Mouse (Mus musculus): Measurements from ENCODE around the gene Ereg.

Gene Ereg

DNA sequence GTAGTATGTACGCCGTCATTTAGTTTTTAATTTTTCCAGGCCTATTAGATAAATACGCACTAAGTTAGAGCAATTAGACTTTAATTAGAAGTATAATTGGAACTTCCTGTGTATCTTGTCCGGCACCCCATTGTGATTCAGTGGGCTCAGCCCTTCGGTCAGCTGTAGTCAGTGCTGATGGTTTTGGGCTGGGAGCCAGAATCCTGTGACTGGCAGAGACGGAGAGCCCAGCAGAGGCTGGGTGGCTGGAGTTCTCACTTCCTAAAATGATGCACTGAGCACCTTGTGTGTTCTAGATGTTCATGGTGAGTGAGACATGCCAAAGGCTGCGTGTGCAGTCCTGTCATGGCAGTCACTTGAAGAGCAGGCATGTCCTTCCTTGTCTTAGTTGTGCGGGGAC lies 36.6 kb downstream of the Ereg start:
- no peak for DNase-seq (ENCODE audit: low spot score in 2 of 2)

DNA sequence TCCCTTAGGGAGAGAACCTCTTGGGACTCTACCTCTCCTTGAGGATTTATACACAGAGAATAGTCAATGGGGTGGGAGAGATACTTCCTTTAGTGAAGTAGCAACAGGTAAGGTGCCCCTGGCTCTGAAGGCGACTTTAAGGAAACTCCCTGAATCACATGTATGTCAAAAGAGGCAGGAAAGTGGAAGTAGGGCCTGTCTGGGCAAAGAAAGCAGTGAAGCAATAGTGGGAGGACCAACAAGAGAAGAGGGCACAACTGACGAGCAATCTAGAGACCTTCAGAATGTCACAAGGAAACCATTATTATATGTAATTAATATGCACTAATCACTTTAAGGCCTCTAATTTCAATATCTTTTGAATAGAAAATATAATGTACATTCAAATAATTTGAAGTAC lies 39.5 kb downstream of the Ereg start:
- no peak for DNase-seq (ENCODE audit: low spot score in 2 of 2)

DNA sequence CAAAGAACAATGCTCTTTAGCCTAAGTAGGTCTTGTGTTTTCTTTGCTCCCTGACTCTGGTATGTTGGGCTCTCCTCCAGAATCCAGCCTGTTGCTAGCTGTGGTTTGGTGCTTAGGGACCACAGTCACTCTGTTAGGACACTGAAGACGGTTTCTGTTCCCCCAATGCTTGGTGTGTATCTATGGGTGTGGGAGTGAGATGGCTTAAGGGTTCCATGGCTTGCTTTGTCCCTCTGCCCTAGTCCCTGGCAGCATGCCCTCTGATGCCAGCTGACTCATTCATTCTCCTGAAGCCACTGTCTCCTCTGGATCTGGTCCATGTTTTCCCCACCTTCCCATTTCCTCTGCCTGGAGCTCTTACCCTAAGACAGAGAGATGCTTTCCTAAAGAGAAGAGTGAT lies 40.2 kb downstream of the Ereg start:
- DNase-seq (ENCODE audit: low spot score in 2 of 2), result no peak

DNA sequence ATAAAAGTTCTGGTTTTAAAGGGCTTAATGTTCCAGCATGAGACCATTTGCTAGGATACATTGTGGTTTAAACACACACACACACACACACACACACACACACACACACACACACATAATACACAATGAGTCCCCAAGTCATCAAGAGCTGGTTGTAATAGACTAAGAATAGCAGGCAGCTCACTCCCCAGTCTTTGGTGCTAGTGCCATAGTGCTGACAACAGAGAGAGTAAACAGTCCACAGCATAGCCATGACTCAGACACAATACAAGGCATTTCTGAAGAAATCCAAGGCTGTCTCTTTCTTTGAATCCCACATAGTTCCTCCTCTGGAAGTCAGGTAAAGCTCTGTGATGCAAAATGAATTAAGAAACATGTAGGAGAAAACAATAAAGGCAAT lies 44.2 kb downstream of the Ereg start:
- no peak for DNase-seq (ENCODE audit: low spot score in 2 of 2)

DNA sequence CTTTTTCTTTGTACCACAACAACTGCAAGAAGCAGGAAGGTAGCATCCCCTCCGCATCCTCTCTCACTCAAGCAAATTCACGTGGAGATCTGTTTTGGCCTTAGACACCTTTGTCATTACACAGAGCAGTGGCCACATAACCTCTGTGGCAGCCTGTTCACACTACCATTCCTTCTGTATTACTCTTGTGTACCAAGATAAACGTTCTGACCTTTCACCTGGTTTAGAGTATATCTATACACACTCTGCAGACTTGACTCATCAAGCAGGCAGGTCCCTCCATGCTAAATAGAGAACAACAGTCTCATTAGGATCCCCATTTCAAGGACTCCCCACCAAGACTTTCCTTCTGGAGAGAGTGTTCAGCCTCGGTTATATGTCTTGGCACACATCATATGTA lies 49.0 kb downstream of the Ereg start:
- DNase-seq (ENCODE audit: low spot score in 2 of 2), result no peak

DNA sequence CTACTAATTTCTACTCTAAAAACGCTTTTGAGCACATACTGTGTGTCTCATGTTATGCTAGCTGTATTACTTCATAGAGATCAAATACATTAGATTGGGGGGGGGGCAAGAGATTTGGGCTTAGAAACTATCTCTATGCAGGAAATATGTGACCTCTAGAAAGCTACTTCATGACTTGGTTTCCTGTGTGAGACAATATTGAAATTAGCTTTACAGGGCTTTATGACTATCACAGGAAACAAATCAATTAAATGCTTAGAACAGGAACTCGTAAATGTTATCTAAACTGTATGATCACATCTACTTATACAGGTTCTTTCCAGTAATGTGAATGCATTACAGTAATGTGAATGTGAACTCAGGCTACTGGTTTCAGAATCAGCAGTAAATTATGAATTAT lies 49.7 kb downstream of the Ereg start:
- no peak for DNase-seq (ENCODE audit: low spot score in 2 of 2)

DNA sequence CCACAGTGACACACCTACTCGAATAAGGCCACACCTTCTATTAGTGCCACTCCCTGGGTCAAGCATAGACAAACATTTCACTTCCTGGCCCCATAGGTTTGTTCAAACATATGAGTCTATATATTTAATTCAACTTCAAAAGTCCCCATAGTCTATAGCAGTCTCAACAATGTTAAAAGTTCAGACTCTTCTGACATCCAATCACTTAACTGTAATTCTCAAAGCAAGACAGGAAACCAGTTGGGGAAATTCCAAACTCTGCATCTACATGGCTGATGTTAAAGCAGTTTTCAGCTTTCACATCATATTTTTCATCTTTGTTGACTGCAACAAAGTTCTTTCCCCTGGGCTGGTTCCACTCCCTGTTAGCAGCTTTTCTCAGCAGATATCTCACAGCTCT lies 52.2 kb downstream of the Ereg start:
- DNase-seq (ENCODE audit: low spot score in 2 of 2), result no peak

DNA sequence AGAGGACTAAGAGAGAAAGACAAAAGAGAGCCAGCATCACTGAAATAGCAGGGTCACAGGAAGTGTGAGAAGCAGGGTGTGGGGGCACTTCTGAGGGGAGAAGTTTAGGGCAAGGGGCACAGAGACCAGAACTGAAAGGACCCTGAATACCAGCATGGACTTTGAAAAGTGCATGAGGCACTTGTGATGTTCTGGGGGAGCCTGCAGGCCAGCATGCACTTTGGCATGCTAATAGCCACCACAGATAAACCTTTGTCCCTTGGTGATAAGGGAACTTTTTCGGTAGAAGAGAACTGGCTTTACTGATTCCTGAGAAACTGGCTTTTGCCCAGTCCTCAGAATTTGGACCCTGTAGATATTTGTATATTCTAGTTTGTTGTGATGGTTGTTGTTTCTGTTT lies 60.5 kb downstream of the Ereg start:
- DNase-seq (ENCODE audit: low spot score in 2 of 2), result no peak

DNA sequence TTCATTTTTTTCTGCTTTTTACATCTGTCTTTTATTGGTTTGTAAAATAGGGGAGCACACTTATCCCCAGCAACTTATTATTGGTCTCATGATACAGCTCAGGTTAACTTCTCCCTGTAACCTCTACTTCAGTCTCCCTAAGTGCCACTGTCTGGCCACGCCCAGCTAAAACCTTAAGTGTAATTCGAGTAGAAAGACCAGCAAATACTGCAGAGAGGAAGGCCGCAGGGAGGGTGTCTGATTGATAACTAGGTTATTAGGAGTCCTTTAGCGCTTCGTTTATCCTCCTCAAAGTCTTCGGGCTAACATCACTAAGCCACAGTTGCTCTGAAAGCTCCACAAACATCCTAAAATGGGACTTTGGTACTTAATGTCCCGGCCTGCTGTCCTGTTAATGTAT lies 64.5 kb downstream of the Ereg start:
- DNase-seq (ENCODE audit: low spot score in 2 of 2), result no peak

DNA sequence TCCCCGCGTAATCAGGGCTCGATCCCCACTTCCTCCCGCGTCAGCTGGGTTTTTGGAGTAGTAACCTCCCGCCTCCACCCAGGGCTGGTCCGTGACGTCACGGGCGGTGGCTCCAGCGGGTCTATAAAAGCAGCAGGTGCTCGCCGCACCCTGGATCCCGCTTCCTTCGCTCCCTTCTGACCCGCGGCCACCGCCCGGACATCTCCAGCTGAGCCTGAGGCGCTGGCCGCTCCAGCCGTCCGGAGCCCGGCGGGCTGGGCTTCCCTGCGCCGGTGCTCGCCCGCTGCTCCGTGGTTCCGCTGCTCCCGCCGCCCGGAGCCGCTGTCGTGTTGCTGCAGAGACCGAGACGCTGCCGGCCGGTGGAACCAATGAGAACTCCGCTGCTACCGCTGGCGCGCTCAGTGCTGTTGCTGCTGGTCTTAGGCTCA lies 65.0 kb downstream of the Ereg start, which contains the start of gene Areg:
Areg (plus strand) TSS at position 154 of the 428 bp plus-strand sequence.
- peak in 1 of 2 experiments; percentile 17 for DNase-seq (ENCODE audit: low spot score in 2 of 2)

DNA sequence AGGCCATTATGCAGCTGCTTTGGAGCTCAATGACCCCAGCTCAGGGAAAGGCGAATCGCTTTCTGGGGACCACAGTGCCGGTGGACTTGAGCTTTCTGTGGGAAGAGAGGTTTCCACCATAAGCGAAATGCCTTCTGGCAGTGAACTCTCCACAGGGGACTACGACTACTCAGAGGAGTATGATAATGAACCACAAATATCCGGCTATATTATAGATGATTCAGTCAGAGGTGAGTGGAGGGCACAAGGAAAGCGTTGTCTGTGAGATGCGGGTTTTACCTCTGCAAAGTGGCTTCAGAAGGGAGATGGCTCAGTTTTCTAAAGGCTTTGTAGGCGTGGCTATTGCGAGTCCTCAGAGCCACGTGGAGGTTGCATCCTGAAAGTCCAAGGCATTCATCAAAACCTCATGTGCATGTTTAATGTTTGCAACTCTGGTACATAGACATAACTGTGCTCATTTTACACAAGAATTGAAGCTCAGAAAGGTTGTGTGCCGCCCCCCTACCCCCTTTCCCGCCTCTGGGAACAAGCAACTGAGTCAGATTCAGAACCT lies 66.5 kb downstream of the Ereg start:
- no peak for DNase-seq (ENCODE audit: low spot score in 2 of 2)

Measured in left cerebral cortex, adult 9 months (tissue).